ENCODE assay signal across 22 mouse cellular contexts in genomic region chr17:47978001-47978400, GRCm38 (mm10).
"Had no signal": no experiment of that assay in that cellular context is flagged by ENCODE, and none has a peak within 500 bp of the region (broad histone marks: within the 10 kb centered on the region; RNA-seq: fewer than 3 reads in every experiment).

No protein-coding gene starts in this region.

- H3K27me3 ChIP-seq: limb, embryonic 15.5 days had no signal

- H3K4me3 ChIP-seq: kidney, embryonic 15.5 days; left cerebral cortex, adult 2 months; limb, embryonic 12.5 days; limb, embryonic 15.5 days; megakaryocyte, embryonic 14.5 days; midbrain, embryonic 15.5 days; neural tube, embryonic 12.5 days; neural tube, embryonic 15.5 days had no signal

- H3K9ac ChIP-seq: kidney, embryonic 15.5 days; limb, embryonic 12.5 days; limb, embryonic 15.5 days; liver, embryonic 14.5 days; liver, postnatal 0 days; midbrain, embryonic 15.5 days; neural tube, embryonic 12.5 days; neural tube, embryonic 15.5 days had no signal

- H3K4me2 ChIP-seq: kidney, embryonic 15.5 days; limb, embryonic 12.5 days; limb, embryonic 15.5 days; liver, embryonic 11.5 days; midbrain, embryonic 11.5 days; midbrain, embryonic 15.5 days; neural tube, embryonic 12.5 days; neural tube, embryonic 15.5 days had no signal

- H3K36me3 ChIP-seq: kidney, embryonic 15.5 days; limb, embryonic 12.5 days; limb, embryonic 15.5 days; midbrain, embryonic 15.5 days; neural tube, embryonic 12.5 days; neural tube, embryonic 15.5 days had no signal

- ATAC-seq: intestine, postnatal 0 days; liver, postnatal 0 days; midbrain, embryonic 15.5 days had no signal

- DNase-seq: kidney, adult 2 months; kidney, postnatal 36 days; layer of hippocampus, postnatal 36 days; liver, postnatal 0 days; right cerebral cortex, postnatal 14 days; right cerebral cortex, postnatal 4 days; thymus, adult 2 months; thymus, postnatal 14 days; thymus, postnatal 4 days had no signal

- H3K9me3 ChIP-seq: kidney, embryonic 15.5 days; limb, embryonic 12.5 days; limb, embryonic 15.5 days; midbrain, embryonic 15.5 days; neural tube, embryonic 12.5 days; neural tube, embryonic 15.5 days had no signal

- H3K27ac ChIP-seq: kidney, embryonic 15.5 days; left cerebral cortex, adult 2 months; limb, embryonic 15.5 days; liver, embryonic 14.5 days; midbrain, embryonic 15.5 days; neural tube, embryonic 12.5 days; neural tube, embryonic 15.5 days; stomach, postnatal 0 days had no signal
